Mouse (Mus musculus) retina, postnatal 7 days (tissue): ENCODE measurements around the gene Astn2.

Experiments
- DNase-seq: peaks from one replicate; pipeline ENCODE4 v3.0.0-alpha.2; 2012; ENCODE audit warnings: low read depth, low spot score

Astn2 gene

DNA sequence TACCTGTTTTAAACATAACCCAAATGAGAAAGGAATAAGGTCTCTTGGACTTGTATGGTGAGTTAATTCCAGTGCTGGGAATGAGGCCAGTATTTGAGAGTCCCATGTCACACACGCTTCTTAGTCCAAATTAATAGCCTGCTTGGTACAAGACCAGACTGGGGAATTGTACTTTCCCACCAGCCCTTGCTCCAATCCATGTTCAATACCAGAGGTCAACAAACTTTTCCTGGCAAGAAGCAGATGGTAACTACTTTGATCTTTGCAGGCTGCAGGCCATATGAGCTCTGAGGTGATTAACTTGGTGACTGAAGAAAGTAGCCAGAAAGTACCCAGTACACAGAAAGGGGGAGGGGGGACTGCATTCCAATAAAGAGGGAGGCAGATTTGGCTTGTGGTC, 91.7 kb downstream of the Astn2 start:
- DNase-seq: no peak

DNA sequence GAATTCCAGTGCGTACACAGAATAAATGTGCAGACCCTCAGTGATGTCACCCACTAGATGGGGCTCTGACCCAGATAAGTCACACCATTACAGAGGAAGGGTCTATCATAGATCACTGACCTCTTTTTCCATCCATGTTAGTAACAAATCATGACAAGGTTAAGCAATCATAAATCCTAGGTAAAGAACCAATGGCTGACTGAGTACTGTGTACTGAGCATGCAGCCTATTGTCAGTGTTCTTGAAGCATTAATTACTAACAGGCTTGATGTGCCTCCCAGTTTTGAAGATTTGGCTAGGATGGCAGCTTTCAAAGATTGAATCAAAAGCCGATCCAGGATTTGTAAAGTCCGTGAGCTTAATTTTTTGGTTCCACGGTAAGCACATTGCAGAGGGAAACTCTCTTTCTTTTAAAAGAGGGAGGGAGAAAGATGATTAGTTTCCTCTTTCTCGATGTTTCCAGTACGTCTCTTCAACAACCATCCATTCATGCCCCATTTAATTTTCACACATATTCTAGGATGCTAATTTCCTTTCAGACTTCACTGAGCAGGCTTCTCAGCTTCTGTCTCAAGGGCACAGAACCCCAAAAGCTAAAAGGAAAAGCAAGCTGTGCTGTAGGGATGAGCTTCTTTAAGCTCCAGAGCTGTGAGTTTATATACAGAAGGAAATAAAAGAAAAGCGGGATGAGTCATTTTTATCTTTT, 93.9 kb downstream of the Astn2 start:
- DNase-seq: no peak

DNA sequence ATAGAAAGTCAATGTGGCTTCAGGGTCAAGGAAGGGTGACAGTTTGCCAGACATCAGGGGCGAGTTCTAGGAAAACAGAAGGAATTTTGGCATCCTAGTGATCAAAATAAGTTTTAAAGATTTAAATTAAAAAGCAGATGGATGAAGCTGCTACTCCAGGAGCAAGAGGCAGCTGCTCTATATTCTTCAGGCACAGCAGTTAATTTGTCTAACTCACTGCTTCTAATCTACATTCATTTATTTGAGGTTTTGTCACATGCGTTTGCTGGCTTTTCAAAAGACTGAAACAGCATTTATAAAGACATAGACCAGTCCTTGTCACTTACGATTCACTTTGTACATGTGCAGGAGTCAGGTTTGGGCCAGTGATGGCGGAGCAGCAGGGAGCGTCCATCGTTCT, 98.0 kb downstream of the Astn2 start:
- no peak for DNase-seq

DNA sequence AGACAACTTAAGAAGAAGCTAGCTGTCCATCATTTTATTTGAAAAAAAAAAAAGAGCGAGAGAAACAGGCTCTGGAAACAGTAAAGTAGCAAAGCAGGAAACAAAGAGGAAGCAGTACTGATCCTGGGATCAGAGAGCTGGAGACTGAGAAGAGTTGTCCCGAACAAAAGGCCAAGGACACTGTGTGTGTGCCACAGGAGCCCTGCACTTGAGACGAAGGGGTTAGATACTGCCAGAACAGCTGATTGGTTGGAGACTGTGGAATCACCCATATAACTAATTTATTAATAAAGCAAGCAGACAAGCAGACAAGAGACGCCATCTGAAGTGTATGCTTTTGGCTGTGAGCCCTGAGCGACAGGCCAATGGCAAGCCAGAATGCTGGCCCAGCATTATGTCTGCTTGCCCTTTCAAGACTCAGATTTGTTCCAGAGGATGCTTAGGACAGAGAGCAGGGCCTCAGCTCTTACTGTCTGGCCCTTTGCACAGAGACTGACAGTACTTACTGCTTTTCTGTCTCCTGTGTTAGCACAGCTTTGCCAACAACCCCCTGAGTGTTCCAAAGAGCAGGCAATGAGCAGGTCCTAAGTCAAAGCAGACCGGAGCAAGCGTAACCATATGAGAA, 101.6 kb downstream of the Astn2 start:
- DNase-seq: no peak

DNA sequence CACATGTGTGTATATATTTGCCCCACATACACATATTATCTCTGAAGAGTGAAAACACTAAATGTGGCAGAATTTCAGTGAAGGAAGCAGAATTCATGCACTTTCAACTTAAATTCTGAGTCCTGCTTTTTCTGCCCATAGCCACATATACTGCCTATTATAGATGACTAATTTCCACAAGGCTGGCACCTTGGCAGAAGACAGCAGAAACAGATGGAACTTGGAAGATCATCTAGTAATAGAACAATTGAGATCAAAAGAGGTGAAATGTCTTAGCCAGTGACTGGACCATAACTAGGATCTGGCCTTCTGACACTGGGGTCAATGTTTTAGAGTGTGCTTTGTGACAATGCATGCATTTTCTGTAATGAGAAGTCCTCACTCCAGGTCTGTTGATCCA, 119.4 kb downstream of the Astn2 start:
- DNase-seq: no peak

DNA sequence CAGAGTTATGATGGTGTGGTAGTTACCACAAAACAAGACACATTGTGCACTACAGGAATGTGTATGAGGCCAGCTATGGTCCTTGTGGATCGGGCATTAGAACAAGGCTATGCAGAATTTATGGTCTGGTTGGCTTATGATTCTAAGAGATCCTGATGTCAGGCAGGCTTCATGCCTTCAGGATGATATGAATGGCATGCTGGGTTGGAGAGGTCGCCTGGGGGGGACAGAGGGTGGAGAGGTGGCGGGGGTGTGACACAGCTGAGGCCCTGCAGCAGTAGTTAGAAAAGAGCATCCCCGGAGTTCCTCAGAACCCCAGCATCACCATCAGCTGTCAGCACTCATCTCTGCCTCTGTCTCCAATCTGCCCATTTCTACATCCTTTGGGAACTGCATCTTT, 128.3 kb downstream of the Astn2 start:
- DNase-seq: no peak

DNA sequence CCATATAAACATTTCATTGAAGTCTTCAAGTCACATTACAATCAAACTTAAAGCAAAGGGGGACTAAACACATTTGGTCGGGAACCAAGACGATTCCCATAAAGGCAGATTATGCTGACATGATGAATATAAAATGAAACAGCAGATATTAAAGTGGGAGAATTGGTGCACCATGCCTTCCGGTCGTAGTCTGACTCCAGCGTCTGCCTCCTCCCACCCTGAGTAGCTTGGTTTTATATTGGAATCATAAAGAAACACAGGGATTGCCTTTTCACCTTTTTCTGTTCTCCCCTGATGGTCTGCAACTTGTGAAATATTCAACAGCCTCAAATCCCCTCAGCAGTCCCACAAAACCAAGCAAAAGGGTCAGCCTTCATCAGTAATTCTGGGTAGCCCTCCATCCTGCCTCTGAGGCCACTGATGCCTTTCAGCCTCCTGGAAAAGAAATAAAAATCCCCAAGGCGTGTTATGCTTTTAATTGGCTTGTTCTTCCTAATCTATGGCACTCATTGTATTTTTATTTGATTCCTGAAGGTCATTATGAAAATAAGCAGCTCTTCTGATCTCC, 132.8 kb downstream of the Astn2 start:
- no peak for DNase-seq

DNA sequence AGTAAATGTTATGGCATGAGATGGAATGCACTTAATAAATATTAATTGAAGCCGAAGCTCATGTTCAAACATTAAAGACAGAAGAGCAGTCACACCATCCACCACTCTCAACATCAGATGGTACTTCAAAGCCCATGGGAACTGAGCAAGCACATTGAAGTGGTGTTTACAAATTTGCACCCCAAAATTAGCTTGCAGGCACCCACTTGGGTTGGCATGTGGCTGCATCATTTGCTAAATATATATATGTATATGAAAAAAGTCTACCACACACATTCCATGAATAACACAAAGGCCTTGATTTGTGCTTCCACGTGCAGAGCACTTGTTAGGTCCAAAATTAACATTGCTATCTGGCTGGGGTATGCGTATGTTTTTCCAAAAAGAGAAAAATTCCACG, 140.4 kb downstream of the Astn2 start:
- no peak for DNase-seq

DNA sequence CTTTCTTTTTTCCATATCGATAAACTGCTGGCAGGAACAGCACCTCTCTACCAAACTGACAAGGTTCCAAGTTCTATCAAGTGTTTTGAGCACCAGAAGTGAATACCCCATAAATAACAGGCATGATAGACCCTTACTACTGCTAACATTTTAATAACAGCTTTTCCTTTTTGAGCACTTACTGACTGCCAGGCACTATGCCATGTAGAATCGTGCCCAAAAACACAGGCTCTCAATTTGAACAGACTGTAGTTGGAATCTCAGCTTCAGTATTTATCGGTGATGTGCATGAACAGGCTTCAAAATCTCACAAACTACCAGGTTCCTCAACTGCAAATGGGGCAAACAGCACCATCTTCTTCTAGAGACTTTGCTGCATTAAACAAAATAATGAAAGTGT, 143.1 kb downstream of the Astn2 start:
- no peak for DNase-seq

DNA sequence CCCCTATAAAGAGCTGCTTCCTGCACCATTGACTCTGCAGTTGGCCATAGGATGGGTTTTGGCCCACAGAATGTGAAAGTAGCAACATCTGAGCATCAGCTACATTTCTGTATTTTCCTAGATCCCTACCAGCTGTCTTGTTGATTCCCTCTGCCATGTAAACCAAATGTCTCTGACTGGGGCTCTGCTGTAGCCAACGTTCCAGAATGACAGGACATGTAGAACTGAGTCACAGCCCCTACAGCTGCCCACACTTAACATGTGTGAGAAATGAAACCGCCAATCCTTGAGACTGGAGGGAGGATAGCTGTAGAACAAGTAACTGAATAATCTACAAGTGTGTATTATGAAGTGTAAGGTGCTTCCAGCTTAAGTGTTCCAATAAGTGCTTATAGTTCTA, 145.5 kb downstream of the Astn2 start:
- no peak for DNase-seq

DNA sequence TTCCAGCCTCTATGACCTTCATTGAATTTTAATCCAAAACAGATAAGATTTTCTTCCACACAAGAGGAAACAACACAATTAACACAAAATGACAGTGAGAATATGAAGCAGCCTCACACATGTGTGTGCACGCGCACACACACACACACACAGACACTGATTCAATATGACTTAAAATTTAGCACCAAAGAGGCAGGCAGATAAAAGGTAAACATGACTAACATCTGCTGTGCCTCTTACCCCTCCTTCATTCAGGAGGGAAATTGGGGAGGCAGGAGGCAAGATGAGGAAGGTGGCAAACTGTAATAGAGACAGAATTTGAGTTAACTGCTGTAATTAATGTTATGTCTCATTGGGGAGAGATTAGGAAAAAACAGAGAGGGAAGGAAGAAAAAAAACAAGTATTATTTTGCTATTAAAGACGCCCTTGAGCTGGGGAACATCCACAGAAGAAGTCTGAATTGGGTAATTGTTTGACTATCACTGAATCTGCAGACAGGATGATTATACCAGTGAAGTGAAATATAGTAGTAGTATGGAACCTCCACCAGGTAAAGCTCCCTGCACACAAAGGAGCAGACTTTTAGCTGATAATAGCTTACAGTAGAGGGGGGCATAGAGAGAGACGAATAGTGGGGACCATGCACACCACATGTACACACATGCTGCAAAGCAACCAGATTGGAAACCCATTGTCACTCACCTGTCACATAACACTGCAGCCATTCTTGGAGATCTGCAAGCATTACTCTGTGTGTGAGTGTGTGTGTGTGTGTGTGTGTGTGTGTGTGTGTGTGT, 149.5 kb downstream of the Astn2 start:
- no peak for DNase-seq

DNA sequence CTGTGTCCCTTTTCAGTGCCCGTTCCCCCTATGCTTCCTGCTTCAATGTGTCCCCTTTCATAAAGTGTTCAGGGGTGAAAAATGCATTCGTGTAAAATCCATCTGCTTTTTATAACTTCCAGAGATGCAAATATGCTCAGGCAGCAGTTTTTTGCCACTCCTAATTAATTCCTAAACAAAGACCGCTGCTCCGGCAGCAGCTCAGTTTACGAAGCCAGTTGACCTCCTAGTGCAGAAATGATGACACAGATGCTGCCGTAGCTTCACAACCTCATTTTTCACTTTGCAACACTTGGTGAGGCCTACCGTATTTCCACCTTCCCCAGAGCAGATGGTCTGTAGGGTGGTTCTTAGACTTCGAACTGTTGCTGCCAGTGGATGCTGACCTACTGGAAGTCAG, 155.9 kb downstream of the Astn2 start:
- DNase-seq: no peak

DNA sequence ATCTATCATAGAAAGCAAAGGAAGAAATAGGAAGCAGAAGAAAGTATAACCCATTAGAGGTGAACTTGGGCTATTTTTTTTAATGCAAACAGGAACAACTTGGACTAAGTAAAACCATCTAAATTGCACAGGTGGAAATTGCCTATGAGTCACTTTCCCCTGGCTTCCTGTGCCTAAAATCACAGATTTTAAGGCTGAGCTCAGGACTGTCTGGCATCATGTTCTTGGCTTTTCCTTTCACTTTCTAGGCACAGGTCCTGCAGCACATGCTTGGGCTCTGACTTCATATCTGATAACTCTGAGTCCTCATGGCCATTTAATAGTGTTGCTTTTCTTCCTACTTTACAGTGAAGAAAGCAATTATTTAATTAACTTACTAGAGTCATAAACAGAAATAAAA, 161.7 kb downstream of the Astn2 start:
- no peak for DNase-seq

DNA sequence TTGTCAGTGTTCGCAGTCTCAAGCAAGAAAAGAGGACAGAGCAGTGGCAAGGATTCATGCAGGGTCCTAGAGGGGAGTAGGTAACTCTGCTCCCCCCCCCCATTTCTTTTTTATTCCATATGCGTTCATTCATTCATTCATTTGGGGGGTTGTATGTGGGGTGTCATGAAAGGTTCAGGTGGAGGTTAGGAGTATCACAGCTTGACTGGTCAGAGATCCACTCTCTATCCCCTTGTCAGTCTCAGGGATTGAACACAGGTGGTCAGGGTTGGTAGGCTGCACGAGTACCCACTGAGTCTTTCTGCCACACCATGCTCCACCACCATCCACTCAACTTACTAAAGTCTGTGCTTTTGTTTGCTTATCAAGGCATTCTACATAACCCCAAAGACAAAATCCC, 171.6 kb downstream of the Astn2 start:
- no peak for DNase-seq

DNA sequence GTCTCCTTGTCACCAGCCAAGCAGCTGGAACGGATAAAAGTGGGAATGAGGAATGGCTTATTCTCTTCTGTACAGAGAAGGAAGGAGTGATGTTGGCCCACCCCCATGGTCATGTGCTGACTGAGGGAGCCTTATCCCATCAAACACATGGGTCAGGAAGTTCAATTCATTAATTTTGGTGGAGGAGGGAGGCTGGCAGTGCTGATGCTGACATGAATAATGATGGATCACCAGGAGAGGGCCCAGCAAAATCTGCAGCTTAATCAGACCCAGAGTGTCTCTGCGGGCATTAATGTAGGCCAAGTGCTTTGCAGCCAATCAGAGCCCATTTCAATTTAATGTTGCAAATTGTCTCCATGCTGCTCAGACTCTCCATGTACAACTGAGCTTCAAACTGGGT, 172.1 kb downstream of the Astn2 start:
- no peak for DNase-seq

DNA sequence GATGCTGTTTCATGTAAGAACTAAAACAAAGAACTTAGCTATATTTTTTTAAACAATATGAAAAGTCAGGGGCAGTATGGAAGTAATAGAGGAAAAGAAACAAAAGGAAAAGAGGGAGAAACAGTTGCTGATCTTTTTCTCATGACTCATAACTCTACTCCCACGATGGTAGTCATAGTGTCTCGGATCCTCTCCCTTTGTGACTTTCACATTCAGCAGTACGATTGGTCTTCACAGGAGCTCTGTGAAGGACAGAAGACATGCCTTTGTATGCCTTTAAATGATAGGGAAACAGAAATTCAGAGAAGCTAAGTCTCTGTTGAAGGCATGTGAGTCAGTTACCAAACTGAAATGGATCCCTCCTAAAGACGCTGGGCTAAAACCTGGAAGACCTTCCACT, 173.7 kb downstream of the Astn2 start:
- no peak for DNase-seq

DNA sequence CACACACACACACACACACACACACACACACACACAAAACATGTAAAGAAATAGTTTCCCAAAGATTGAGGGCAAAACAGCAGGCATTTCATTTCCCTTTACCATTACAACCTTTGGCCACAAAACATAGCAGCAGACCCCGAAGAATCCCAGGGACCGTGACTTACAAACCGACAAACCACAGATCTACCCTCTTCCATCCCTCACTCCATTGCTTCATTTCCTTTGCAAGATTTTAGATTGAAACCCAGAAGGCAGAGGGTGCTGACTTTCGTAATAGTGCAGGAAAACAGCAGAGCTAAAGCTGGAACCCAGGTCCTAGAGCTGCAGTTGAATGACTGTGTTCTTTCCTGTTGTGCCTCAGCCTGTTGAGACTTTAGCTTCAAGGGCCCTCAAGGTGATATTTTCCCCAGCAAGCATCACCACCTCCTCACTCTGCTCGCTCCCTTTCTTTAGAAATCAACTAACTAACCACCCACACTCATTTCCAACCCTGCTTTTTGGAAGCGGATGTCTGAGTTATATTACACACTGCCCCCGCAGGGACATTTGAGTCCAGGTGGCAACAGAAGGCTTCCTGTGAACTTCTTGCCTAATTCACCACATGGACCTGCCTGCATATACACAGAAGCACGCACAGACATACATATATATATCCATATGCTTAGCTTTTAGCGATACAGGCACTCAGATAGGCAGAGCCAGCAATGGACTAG, 181.7 kb downstream of the Astn2 start:
- no peak for DNase-seq

DNA sequence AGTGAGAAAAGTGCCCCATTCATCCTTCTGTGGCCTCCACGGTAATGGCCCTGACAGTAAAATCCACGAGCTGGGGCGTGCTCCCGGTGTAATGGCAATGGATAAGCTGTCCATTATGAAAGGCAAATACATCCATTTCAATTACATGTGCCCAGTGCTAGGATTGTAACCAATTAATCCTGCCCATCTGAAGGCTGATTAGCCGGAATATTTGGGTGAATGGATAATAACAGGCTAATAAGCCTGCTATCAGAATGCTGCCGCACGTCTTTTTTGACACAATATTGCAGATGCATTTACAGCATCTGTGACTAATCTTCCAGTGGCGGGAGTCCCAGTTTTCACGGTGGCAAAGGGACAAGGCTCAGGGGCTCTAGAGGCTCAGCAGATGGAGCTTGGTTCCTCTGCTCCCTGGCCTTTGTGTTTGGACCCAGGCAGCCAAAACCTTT, 189.2 kb downstream of the Astn2 start:
- DNase-seq: peak; percentile 46

DNA sequence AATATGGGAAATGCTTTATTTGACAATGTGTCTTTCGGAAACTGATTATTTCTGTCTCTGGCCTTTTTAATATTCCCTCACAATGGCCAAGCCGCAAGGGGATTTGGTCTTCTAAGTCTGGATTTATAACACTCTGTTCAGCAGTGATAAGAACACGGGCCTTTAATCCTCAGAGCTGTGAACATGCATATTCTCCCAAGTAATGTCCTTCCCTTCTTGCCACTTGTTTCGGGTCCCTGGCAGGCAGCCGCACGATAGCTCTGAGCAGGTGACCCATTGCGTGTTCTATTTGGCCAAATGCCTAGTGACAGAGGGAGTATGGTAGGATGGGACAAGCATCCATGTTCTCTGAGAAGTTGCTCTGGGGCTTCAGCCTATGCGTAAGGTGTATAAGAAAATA, 214.8 kb downstream of the Astn2 start:
- DNase-seq: no peak

DNA sequence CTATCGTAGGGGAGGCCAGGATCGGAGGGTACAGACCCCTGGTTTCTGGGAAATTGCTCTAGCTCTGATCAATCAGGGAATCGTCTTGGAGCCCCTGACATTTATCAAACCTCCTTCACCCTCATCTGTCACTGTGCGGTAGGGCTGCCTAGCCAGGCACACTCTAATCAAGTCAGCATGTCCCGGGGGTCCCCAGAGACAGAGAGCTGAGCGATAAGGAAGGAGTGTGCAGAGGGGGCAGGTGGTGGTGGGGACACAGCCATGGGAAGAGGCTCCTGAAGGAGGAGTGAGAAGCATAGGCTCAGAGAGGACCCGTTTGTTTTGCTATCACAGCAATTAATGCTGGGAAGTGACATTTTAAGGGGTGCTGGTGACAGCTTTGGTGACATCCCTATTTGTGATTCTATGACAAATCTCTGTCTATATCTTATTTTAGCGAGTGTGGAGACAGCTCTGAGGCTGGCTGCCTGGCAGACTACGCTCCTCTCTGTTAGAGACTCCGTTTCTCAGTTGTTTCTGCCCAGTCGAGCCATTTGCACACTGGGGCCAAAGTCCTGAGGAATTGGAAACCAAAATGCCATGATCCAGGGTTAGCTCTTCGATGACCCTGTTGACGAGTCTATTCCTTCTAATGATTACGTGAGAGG, 228.4 kb downstream of the Astn2 start:
- no peak for DNase-seq

DNA sequence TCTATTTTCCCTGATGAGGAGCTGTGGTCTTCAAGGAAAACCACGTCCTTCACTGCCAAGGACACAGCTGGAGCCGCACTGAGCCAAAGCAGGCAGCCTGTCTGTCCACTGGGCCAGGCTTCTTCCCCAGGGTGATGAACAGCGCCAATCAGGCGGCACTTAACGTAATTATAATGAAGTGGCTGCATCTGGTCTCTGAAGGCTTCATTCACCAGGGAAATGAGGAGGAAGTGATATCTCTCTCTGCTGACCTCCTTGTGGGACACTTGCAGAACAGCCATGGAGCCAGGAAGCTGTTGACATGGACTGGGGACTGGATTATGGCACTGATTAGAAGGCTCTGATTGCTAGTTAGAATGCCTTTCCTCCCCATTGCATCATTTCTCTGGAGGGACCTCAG, 232.8 kb downstream of the Astn2 start:
- DNase-seq: no peak
